Mouse (Mus musculus) lung, embryonic 14.5 days (tissue): ENCODE measurements around the gene Ms4a4a. TPM values are rescaled to one million over a fixed set of nuclear protein-coding genes. Genes with fewer than 3 reads are reported as not detected.

Source experiments
- ATAC-seq: fragments of 200-750 bp; cut with Nextera tagmentation; 2 replicates; pipeline ENCODE4 v1.8.0; 2017; ENCODE audit warnings: mild to moderate bottlenecking, moderate TSS enrichment, moderate library complexity; ENCODE audit not compliant: insufficient read depth
- DNase-seq: peaks from one replicate; pipeline ENCODE4 v3.0.0-alpha.2; 2015
- H3K27ac ChIP-seq: fragments of 300-500 bp; sonication (generic); 2 replicates; pipeline ENCODE4 v1.5.1; 2014; ENCODE audit warnings: low read depth, mild to moderate bottlenecking, moderate library complexity
- H3K27me3 ChIP-seq: fragments of 300-500 bp; sonication (generic); 2 replicates; pipeline ENCODE4 v1.6.1; 2014; ENCODE audit warnings: low read length, control low read depth; ENCODE audit not compliant: insufficient read depth
- H3K36me3 ChIP-seq: fragments of 300-500 bp; sonication (generic); 2 replicates; pipeline ENCODE4 v1.6.1; 2014; ENCODE audit warnings: control low read depth; ENCODE audit not compliant: insufficient read depth
- H3K4me1 ChIP-seq: fragments of 300-500 bp; sonication (generic); 2 replicates; pipeline ENCODE4 v1.6.1; 2014; ENCODE audit warnings: antibody characterized with exemption, control low read depth; ENCODE audit not compliant: insufficient read depth
- H3K4me2 ChIP-seq: fragments of 300-500 bp; sonication (generic); 2 replicates; pipeline ENCODE4 v1.6.1; 2014; ENCODE audit warnings: mild to moderate bottlenecking
- H3K4me3 ChIP-seq: fragments of 300-500 bp; sonication (generic); 2 replicates; pipeline ENCODE4 v1.5.1; 2014; ENCODE audit warnings: low read depth, low read length
- H3K9ac ChIP-seq: fragments of 300-500 bp; sonication (generic); 2 replicates; pipeline ENCODE4 v1.6.1; 2014
- H3K9me3 ChIP-seq: fragments of 300-500 bp; sonication (generic); 2 replicates; pipeline ENCODE4 v1.6.1; 2016; ENCODE audit warnings: low read depth, low read length, control low read depth
- CTCF ChIP-seq: IDR thresholded peaks from 2 replicates; pipeline ENCODE4 v1.5.1; 2016; ENCODE audit warnings: antibody characterized with exemption, low read depth
- WGBS: fragments of 180-500 bp; shearing (Covaris S2); extraction: QIAGEN DNeasy Blood & Tissue Kit; methylation state at CpG from one replicate; pipeline ENCODE4 v1.1.7; 2014; 5-methylcytosine and 5-hydroxymethylcytosine counted together
- polyA plus RNA-seq: library from polyadenylated mRNA; unstranded; fragments of >200 nt; fragmentation: Nextera tagmentation; extraction: Ambion mirVana; gene quantifications from 2 replicates; pipeline ENCODE4 v1.2.1, GENCODE M21; 2014

Ms4a4a gene
- polyA plus RNA-seq = 3.5 and 5.1 TPM in 2 replicates

DNA sequence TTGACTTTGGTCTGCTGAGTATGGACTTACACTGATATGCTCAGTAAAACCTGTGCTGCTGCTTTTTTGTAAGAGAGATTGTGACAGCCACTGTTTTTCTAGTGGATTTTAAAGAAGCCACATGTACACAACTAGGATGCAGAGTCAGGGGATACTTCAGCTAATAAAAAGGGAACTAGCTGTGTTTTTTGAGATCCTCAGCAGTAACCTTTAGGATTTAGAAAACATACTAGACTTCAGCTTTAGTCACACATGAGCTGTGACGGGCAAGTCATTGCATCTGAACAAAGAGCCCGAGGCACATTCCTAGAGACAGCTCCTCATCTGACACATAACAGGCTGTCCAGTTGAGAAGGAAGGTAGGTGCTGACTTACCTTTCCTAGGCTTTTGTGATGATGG is at the start of gene Ms4a4a:
Gene Ms4a4a (plus strand): TSS at position 251 of the 400 bp plus-strand sequence.
- no peaks in the 10 kb centered on the region for H3K36me3 ChIP-seq
- H3K27me3 ChIP-seq = no peaks in the 10 kb centered on the region
- DNase-seq = peak; percentile 1
- no peaks in the 10 kb centered on the region for H3K9me3 ChIP-seq
- H3K4me1 ChIP-seq = no peaks in the 10 kb centered on the region
- WGBS = 74% methylated on average over 2 of the region's 2 CpGs
- H3K4me2 ChIP-seq = no peak within 1 kb of the TSS
- no peak within 1 kb of the TSS for H3K4me3 ChIP-seq
- H3K9ac ChIP-seq = no peak within 1 kb of the TSS
- H3K27ac ChIP-seq = no peak within 1 kb of the TSS
- no peak for ATAC-seq
- no peak for TF ChIP-seq CTCF

DNA sequence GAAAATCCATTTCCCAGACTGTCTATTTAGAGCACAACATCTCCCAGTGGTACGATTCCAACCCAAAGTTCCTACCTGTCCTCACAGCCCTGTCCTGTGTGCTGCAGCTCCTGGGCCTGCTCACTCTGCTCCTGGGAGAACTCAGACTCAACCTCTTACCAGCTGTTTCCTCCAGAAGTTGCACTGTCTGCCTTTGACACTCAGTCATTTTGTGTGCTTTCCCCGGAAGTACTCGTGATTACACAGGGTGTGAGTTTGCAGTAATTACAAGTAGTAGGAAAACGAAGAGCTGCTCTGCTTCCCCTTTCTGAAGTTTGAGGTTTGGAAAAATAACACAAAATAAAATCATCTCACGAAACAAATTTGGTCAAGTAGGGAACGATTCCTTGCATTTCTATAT is 39.4 kb upstream of the Ms4a4a start, which contains the start of gene Ms4a7:
Gene Ms4a7 (minus strand): TSS at position 215 of the 400 bp plus-strand sequence.
- Histone ChIP-seq H3K27me3 (no peaks in the 10 kb centered on the region), H3K4me2 (no peak within 1 kb of the TSS), H3K9me3 (no peaks in the 10 kb centered on the region), H3K36me3 (no peaks in the 10 kb centered on the region), H3K4me3 (no peak within 1 kb of the TSS), H3K27ac (no peak within 1 kb of the TSS), H3K4me1 (no peaks in the 10 kb centered on the region), H3K9ac (no peak within 1 kb of the TSS)
- 86% methylated on average over 6 of the region's 6 CpGs for WGBS
- no peak for TF ChIP-seq CTCF
- ATAC-seq (no peak), DNase-seq (no peak)

GRCm38 (mm10) chr19:11343147-11343546 is 32.2 kb upstream of the Ms4a4a start:
- DNase-seq = no peak
- Histone ChIP-seq H3K9me3 (no peaks in the 10 kb centered on the region), H3K4me3 (no peak overlapping the region), H3K4me1 (no peaks in the 10 kb centered on the region), H3K36me3 (no peaks in the 10 kb centered on the region), H3K4me2 (no peak overlapping the region), H3K9ac (no peak overlapping the region), H3K27ac (no peak overlapping the region), H3K27me3 (no peaks in the 10 kb centered on the region)
- no peak for TF ChIP-seq CTCF
- no peak for ATAC-seq

- no peaks in the 10 kb centered on the region for H3K27me3 ChIP-seq
- no peaks in the 10 kb centered on the region for H3K36me3 ChIP-seq
- no peaks in the 10 kb centered on the region for H3K4me1 ChIP-seq
- ATAC-seq = no peak
- H3K4me2 ChIP-seq = no peak overlapping the region
- no peak overlapping the region for H3K27ac ChIP-seq
- H3K9ac ChIP-seq = no peak overlapping the region
- no peak for DNase-seq
- no peak overlapping the region for H3K4me3 ChIP-seq
- no peak for TF ChIP-seq CTCF
- H3K9me3 ChIP-seq = no peaks in the 10 kb centered on the region
Measured at GRCm38 (mm10) chr19:11343992-11344391, 31.3 kb upstream of the Ms4a4a start.

- DNase-seq (peak; percentile 31), ATAC-seq (no peak)
- H3K36me3 ChIP-seq = no peaks in the 10 kb centered on the region
- 50% methylated on average over 7 of the region's 7 CpGs for WGBS
- no peaks in the 10 kb centered on the region for H3K9me3 ChIP-seq
- no peaks in the 10 kb centered on the region for H3K4me1 ChIP-seq
- no peaks in the 10 kb centered on the region for H3K27me3 ChIP-seq
- no peak overlapping the region for H3K9ac ChIP-seq
- H3K4me3 ChIP-seq = no peak overlapping the region
- no peak overlapping the region for H3K4me2 ChIP-seq
- peak; percentile 38; the same call in 1 of the 2 replicates for TF ChIP-seq CTCF
- no peak overlapping the region for H3K27ac ChIP-seq
Measured at GRCm38 (mm10) chr19:11349698-11350481, 25.4 kb upstream of the Ms4a4a start.

- no peaks in the 10 kb centered on the region for H3K9me3 ChIP-seq
- peak; percentile 55 for TF ChIP-seq CTCF
- H3K36me3 ChIP-seq = no peaks in the 10 kb centered on the region
- no peak overlapping the region for H3K27ac ChIP-seq
- 34% methylated on average over 3 of the region's 3 CpGs for WGBS
- H3K9ac ChIP-seq = no peak overlapping the region
- no peak for ATAC-seq
- DNase-seq = peak; percentile 17
- H3K4me2 ChIP-seq = no peak overlapping the region
- no peaks in the 10 kb centered on the region for H3K27me3 ChIP-seq
- no peak overlapping the region for H3K4me3 ChIP-seq
- no peaks in the 10 kb centered on the region for H3K4me1 ChIP-seq
Measured at GRCm38 (mm10) chr19:11351878-11352277, 23.4 kb upstream of the Ms4a4a start.

GRCm38 (mm10) chr19:11355730-11356129 is 19.6 kb upstream of the Ms4a4a start:
- whole genome bisulfite sequencing = 63% methylated on average over 7 of the region's 7 CpGs
- H3K36me3 ChIP-seq = no peaks in the 10 kb centered on the region
- DNase-seq (no peak), ATAC-seq (no peak)
- no peaks in the 10 kb centered on the region for H3K4me1 ChIP-seq
- H3K27me3 ChIP-seq = no peaks in the 10 kb centered on the region
- H3K4me2 ChIP-seq = no peak overlapping the region
- H3K4me3 ChIP-seq = no peak overlapping the region
- H3K9me3 ChIP-seq = no peaks in the 10 kb centered on the region
- no peak for TF ChIP-seq CTCF
- H3K27ac ChIP-seq = no peak overlapping the region
- no peak overlapping the region for H3K9ac ChIP-seq
